Comparison of ENCODE assay signal across 14 mouse cellular contexts in the genomic region with DNA sequence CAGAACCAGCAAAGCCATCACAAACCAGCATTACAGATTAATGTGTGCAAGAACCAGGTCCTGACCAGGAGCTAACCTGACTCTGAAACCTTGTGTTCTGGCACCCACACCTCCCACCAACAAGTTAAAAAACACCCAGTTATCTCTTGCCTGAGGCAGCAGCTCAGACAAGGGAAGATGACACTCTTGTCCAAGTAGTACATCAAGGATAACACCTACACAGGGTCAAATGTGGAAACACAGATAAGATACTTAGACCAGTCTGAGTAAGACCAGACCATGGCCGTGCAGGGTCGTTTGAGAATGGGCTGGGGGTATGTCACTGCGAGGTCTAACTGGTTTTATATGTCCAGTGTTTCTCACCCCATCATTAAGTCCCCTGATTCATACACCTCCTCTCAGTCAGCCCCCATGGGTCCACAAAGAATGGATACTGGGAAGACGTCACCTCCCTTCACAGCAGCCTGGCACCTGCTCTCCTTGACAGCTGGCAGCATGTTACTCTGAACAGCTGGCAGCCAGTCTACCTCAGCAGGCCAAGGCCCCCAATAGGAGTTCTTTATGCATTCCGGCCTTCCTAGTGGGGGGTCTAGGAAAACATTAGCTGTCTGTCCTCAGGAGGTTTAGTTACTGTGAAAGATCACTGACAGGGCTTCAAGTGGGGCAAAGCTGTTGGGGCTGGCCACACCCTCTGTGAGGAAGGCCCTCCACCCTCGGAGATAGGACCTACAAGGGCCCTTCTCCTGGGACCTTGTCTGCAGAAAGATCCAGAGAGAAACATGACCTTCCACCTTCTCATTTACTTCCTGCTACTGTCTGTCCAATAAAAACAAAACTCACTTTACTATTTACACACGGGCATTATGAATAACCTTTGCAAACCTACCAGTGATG. TPM values are rescaled to one million over a fixed set of nuclear protein-coding genes. Genes with fewer than 3 reads are reported as not detected.
A peak's percentile ranks its signal among the peaks of the same experiment; 100 is the strongest.
DNase-seq lines count a peak whose midpoint lies in the region; ATAC-seq and TF ChIP-seq lines count a peak whose summit lies in the region.
"Had no signal": no experiment of that assay in that cellular context is flagged by ENCODE, and none has a peak within 500 bp of the region (broad histone marks: within the 10 kb centered on the region; RNA-seq: fewer than 3 reads in every experiment).

No protein-coding gene starts in this region.

- no peak overlapping the region for H3K9ac ChIP-seq in forebrain, embryonic 12.5 days
- H3K9ac ChIP-seq in limb, embryonic 14.5 days (ENCODE audit: low read depth, low read length, severe bottlenecking), result no peak overlapping the region
- H3K9ac ChIP-seq: embryonic facial prominence, embryonic 15.5 days had no signal

- H3ac ChIP-seq in myocyte (ENCODE audit: control insufficient read depth, insufficient read length), result no peak overlapping the region

- H3K4me1 ChIP-seq in forebrain, embryonic 10.5 days, result peaks cover 100% of the 10 kb centered on the region
- H3K4me1 ChIP-seq in forebrain, embryonic 12.5 days, result peaks cover 78% of the 10 kb centered on the region
- peaks cover 23% of the 10 kb centered on the region for H3K4me1 ChIP-seq in limb, embryonic 14.5 days (ENCODE audit: control insufficient read depth, insufficient read depth, low read length)
- peaks cover 81% of the 10 kb centered on the region for H3K4me1 ChIP-seq in limb, embryonic 10.5 days

- peaks cover 11% of the 10 kb centered on the region for H3K36me3 ChIP-seq in forebrain, embryonic 10.5 days (replicated peaks)
- H3K36me3 ChIP-seq in forebrain, embryonic 12.5 days (replicated peaks), result no peaks in the 10 kb centered on the region
- no peaks in the 10 kb centered on the region for H3K36me3 ChIP-seq in limb, embryonic 14.5 days (ENCODE audit: control insufficient read depth, insufficient read depth, low read length)
- no peaks in the 10 kb centered on the region for H3K36me3 ChIP-seq in limb, embryonic 10.5 days
- H3K36me3 ChIP-seq in myocyte (ENCODE audit: control insufficient read depth, insufficient read depth), result no peaks in the 10 kb centered on the region
- H3K36me3 ChIP-seq: embryonic facial prominence, embryonic 15.5 days had no signal

- no peak overlapping the region for H3K4me3 ChIP-seq in forebrain, embryonic 10.5 days
- H3K4me3 ChIP-seq in forebrain, embryonic 12.5 days (replicated peaks), result no peak overlapping the region
- H3K4me3 ChIP-seq in limb, embryonic 14.5 days (replicated peaks; ENCODE audit: low read length), result no peak overlapping the region
- no peak overlapping the region for H3K4me3 ChIP-seq in limb, embryonic 10.5 days
- no peak overlapping the region for H3K4me3 ChIP-seq in myocyte
- H3K4me3 ChIP-seq: embryonic facial prominence, embryonic 15.5 days; hindbrain, embryonic 10.5 days; megakaryocyte, embryonic 14.5 days had no signal

- H3K27me3 ChIP-seq in forebrain, embryonic 10.5 days (ENCODE audit: poor library complexity, severe bottlenecking), result no peaks in the 10 kb centered on the region
- H3K27me3 ChIP-seq in forebrain, embryonic 12.5 days, result no peaks in the 10 kb centered on the region
- H3K27me3 ChIP-seq in limb, embryonic 14.5 days (ENCODE audit: control insufficient read depth, insufficient read depth, low read length), result no peaks in the 10 kb centered on the region
- H3K27me3 ChIP-seq in limb, embryonic 10.5 days (ENCODE audit: low read depth, poor library complexity, severe bottlenecking), result peaks cover 69% of the 10 kb centered on the region
- H3K27me3 ChIP-seq in myocyte (ENCODE audit: control insufficient read depth, insufficient read depth, insufficient read length), result no peaks in the 10 kb centered on the region
- H3K27me3 ChIP-seq: embryonic facial prominence, embryonic 15.5 days had no signal

- no peak overlapping the region for H3K4me2 ChIP-seq in forebrain, embryonic 12.5 days
- H3K4me2 ChIP-seq in limb, embryonic 14.5 days (replicated peaks; ENCODE audit: low read depth, low read length, severe bottlenecking), result no peak overlapping the region
- H3K4me2 ChIP-seq in myocyte (ENCODE audit: low read depth), result peak overlapping the region; percentile 77
- H3K4me2 ChIP-seq: embryonic facial prominence, embryonic 15.5 days had no signal

- no peak for DNase-seq in forebrain, embryonic 10.5 days (ENCODE audit: extremely low spot score, low spot score)
- DNase-seq in limb, embryonic 14.5 days (ENCODE audit: low spot score), result peak; percentile 47
- DNase-seq in limb, embryonic 10.5 days (ENCODE audit: low spot score), result no peak
- no peak for DNase-seq in thymus, postnatal 36 days
- DNase-seq in adrenal gland, postnatal 36 days, result no peak
- DNase-seq: cerebellum, adult 9-10 months; kidney, postnatal 36 days; lung, adult 2 months had no signal

- H3K27ac ChIP-seq in forebrain, embryonic 10.5 days, result peak overlapping the region; percentile 66; the same call in 1 of the 2 replicates
- no peak overlapping the region for H3K27ac ChIP-seq in forebrain, embryonic 12.5 days
- no peak overlapping the region for H3K27ac ChIP-seq in limb, embryonic 14.5 days (replicated peaks; ENCODE audit: low read depth, low read length)
- H3K27ac ChIP-seq in limb, embryonic 10.5 days, result no peak overlapping the region

- no peak for ATAC-seq in forebrain, embryonic 12.5 days (ENCODE audit: low FRiP score)
- ATAC-seq in limb, embryonic 14.5 days (ENCODE audit: low FRiP score, low read depth), result peak; percentile 11; the same call in 1 of the 2 replicates
- ATAC-seq in erythroid progenitor cell, adult 5-6 weeks (replicated peaks; ENCODE audit: low FRiP score, poor library complexity, severe bottlenecking), result peak; percentile 52

- no peak for TF ChIP-seq POLR2A in limb, embryonic 14.5 days (IDR thresholded peaks at IDR 0.05; ENCODE audit: borderline replicate concordance, extremely low read depth, insufficient read depth, insufficient read length)
- TF ChIP-seq POLR2A in myocyte (IDR thresholded peaks at IDR 0.05; ENCODE audit: insufficient read length, low read depth), result no peak

- peaks cover 36% of the 10 kb centered on the region for H3K79me2 ChIP-seq in myocyte (ENCODE audit: control insufficient read depth, insufficient read depth)

- WGBS in forebrain, embryonic 10.5 days, result 56% methylated on average over 7 of the region's 7 CpGs
- WGBS in forebrain, embryonic 12.5 days, result 49% methylated on average over 7 of the region's 7 CpGs
- WGBS in limb, embryonic 14.5 days, result 36% methylated on average over 7 of the region's 7 CpGs
- 53% methylated on average over 7 of the region's 7 CpGs for WGBS in limb, embryonic 10.5 days

- H3K9me3 ChIP-seq in forebrain, embryonic 10.5 days, result no peaks in the 10 kb centered on the region
- no peaks in the 10 kb centered on the region for H3K9me3 ChIP-seq in forebrain, embryonic 12.5 days
- no peaks in the 10 kb centered on the region for H3K9me3 ChIP-seq in limb, embryonic 14.5 days (ENCODE audit: control insufficient read depth, low read length)
- no peaks in the 10 kb centered on the region for H3K9me3 ChIP-seq in limb, embryonic 10.5 days (replicated peaks)
- H3K9me3 ChIP-seq: embryonic facial prominence, embryonic 15.5 days; hindbrain, embryonic 10.5 days; megakaryocyte, embryonic 14.5 days had no signal

TF ChIP-seq in myocyte, 11 proteins besides CTCF, POLR2A, EP300 and RAD21:
- TF ChIP-seq MAX (IDR thresholded peaks at IDR 0.05; ENCODE audit: low read depth), result no peak
- no peak for TF ChIP-seq USF1 (IDR thresholded peaks at IDR 0.05; ENCODE audit: low read depth)
- TF ChIP-seq TCF3 (IDR thresholded peaks at IDR 0.05; ENCODE audit: insufficient read length, low read depth), result peak; percentile 95
- TF ChIP-seq MYOG (IDR thresholded peaks at IDR 0.05; ENCODE audit: control insufficient read depth in 1 of 3, insufficient read depth in 1 of 3, insufficient read length in 2 of 3, low read depth in 2 of 3), result peak; percentile 67 to 92 (median 88)
- peak in 2 of 3 experiments; percentile 97 to 99 for TF ChIP-seq MYOD1 (IDR thresholded peaks at IDR 0.05; ENCODE audit: control insufficient read depth in 1 of 3, insufficient read length in 2 of 3, low read depth in 2 of 3)
- TF ChIP-seq CEBPB (IDR thresholded peaks at IDR 0.05; ENCODE audit: insufficient read depth, poor library complexity, severe bottlenecking), result no peak
- no peak for TF ChIP-seq SRF (IDR thresholded peaks at IDR 0.05; ENCODE audit: control insufficient read depth, insufficient read length, low read depth)
- no peak for TF ChIP-seq POLR2AphosphoS2 (IDR thresholded peaks at IDR 0.05; ENCODE audit: insufficient read length, low read depth)
- TF ChIP-seq E2F4 (IDR thresholded peaks at IDR 0.05; ENCODE audit: insufficient read depth), result no peak
- TF ChIP-seq TCF12 (IDR thresholded peaks at IDR 0.05; ENCODE audit: insufficient read depth, poor library complexity, severe bottlenecking), result peak; percentile 85
- TF ChIP-seq REST (IDR thresholded peaks at IDR 0.05; ENCODE audit: insufficient read depth, insufficient read length), result no peak

RNA-seq across cellular contexts. Expression of a gene that starts 29.5 kb away (rescaled TPM):
- polyA plus RNA-seq in forebrain, embryonic 10.5 days (2016; fragmentation: Nextera tagmentation; extraction: Ambion mirVana), result 19.8 and 22.6 TPM in 2 replicates
- polyA plus RNA-seq in forebrain, embryonic 12.5 days (2016; fragmentation: Nextera tagmentation; extraction: Ambion mirVana), result 28.8 and 30.4 TPM in 2 replicates
- 5.5 and 6.5 TPM in 2 replicates for polyA plus RNA-seq in limb, embryonic 14.5 days (2012; rRNA removed)
- 4.9 and 5.2 TPM in 2 replicates for polyA plus RNA-seq in limb, embryonic 14.5 days (2014; fragmentation: Nextera tagmentation; extraction: Ambion mirVana)
- 4.9 and 5.1 TPM in 2 replicates for polyA plus RNA-seq in limb, embryonic 10.5 days (2016; fragmentation: Nextera tagmentation; extraction: Ambion mirVana)
- 96.4 and 130 TPM in 2 replicates for total RNA-seq in erythroid progenitor cell, adult 5-6 weeks (2015; ENCODE audit: low replicate concordance)
- total RNA-seq in erythroid progenitor cell, adult 5-6 weeks (2017; ENCODE audit: low replicate concordance), result 189 and 234 TPM in 2 replicates
- 18.0 TPM for polyA plus RNA-seq in myocyte (2012; fragmentation: generic; extraction: Trizol)
- 1 to 10 TPM; 1.9 to 2.2 TPM for total RNA-seq in adrenal gland, postnatal 36 days (2021)
